ENCODE assay signal across 15 mouse cellular contexts in the genomic region with DNA sequence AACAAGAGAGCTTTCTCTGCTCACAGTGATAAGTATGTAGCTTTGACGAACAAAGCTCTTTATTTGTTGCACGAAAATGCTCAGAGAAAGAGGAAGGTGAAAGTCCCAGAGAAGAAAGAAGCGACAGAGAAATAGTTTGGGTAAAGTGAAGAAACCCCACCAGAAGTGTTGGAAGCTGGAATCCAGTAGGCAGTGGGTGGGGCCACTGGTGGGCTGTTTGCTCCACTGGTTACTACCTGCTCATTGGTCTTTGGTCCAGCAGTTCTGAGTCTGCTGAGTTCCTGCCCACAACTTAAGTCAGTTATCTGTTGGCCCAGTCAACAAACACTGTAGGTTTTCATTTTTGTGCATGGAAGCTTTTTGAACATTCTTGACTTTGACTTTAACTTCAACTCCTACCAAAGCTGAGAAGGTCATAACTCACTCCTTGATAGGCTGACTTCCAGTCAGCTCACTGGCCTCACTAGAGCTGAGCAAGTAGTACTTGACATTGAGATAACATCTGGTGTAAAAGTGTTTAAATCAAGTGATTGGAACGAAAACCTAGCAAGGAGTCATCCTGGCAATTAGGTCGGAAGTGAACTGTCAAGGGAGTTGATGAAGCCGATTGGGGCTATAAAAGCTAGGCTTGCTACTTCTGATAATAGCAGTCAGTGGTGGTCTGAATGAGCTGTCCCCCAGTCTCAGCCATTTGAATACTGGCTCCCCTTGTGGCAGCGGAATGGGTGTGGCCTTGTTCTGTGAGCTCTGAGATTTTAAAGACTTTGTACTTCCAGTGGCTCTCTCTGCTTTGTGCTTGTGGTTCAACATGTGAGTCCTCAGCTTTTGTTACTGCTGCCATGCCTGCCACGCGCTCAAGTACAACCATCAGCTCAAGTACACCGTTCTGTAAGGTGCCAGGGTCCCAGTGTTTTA.
"Had no signal": no experiment of that assay in that cellular context is flagged by ENCODE, and none has a peak within 500 bp of the region (broad histone marks: within the 10 kb centered on the region; RNA-seq: fewer than 3 reads in every experiment).

No protein-coding gene starts in this region.

- H3K9me3 ChIP-seq: limb, embryonic 15.5 days; liver, embryonic 12.5 days; megakaryocyte, embryonic 14.5 days; midbrain, embryonic 12.5 days had no signal

- H3K9ac ChIP-seq: limb, embryonic 15.5 days; liver, embryonic 12.5 days; lung, embryonic 14.5 days; midbrain, embryonic 12.5 days had no signal

- DNase-seq: kidney, adult 11 months; kidney, postnatal 36 days; layer of hippocampus, adult 9-11 months; layer of hippocampus, postnatal 36 days; lung, embryonic 14.5 days; lung, postnatal 10 days; right cerebral cortex, postnatal 25 days; thymus, postnatal 14 days had no signal

- H3K36me3 ChIP-seq: limb, embryonic 15.5 days; liver, embryonic 12.5 days; midbrain, embryonic 12.5 days had no signal

- H3K4me1 ChIP-seq: limb, embryonic 15.5 days; liver, embryonic 12.5 days; megakaryocyte, embryonic 14.5 days; midbrain, embryonic 12.5 days had no signal

- H3K27ac ChIP-seq: limb, embryonic 15.5 days; liver, embryonic 12.5 days; macrophage; midbrain, embryonic 12.5 days; stomach, postnatal 0 days had no signal

- H3K4me2 ChIP-seq: limb, embryonic 15.5 days; liver, embryonic 12.5 days; lung, embryonic 14.5 days; midbrain, embryonic 12.5 days had no signal

- H3K4me3 ChIP-seq: limb, embryonic 15.5 days; liver, embryonic 12.5 days; megakaryocyte, embryonic 14.5 days; midbrain, embryonic 12.5 days had no signal

- H3K27me3 ChIP-seq: limb, embryonic 15.5 days; liver, embryonic 12.5 days; megakaryocyte, embryonic 14.5 days; midbrain, embryonic 12.5 days had no signal

- ATAC-seq: liver, embryonic 12.5 days; midbrain, embryonic 16.5 days had no signal
